Mouse (Mus musculus) neural tube, embryonic 14.5 days (tissue): ENCODE measurements around the gene Cpsf6. TPM values are rescaled to one million over a fixed set of nuclear protein-coding genes. Genes with fewer than 3 reads are reported as not detected.

Experiments used
- ATAC-seq: fragments of 200-750 bp; cut with Nextera tagmentation; 2 replicates; pipeline ENCODE4 v1.8.0; 2017; ENCODE audit warnings: low read depth, mild to moderate bottlenecking, moderate TSS enrichment, moderate library complexity
- H3K27ac ChIP-seq: fragments of 300-500 bp; sonication (generic); 2 replicates; pipeline ENCODE4 v1.5.1; 2014; ENCODE audit warnings: low read depth, mild to moderate bottlenecking, control low read depth, low read length, moderate library complexity, mixed read lengths
- H3K27me3 ChIP-seq: fragments of 300-500 bp; sonication (generic); 2 replicates; pipeline ENCODE4 v1.6.1; 2014; ENCODE audit warnings: low read length; ENCODE audit not compliant: control insufficient read depth, insufficient read depth
- H3K36me3 ChIP-seq: fragments of 300-500 bp; sonication (generic); 2 replicates; pipeline ENCODE4 v1.6.1; 2014; ENCODE audit warnings: low read length, mixed read lengths; ENCODE audit not compliant: control insufficient read depth, insufficient read depth
- H3K4me1 ChIP-seq: fragments of 300-500 bp; sonication (generic); 2 replicates; pipeline ENCODE4 v1.6.1; 2014; ENCODE audit warnings: low read length; ENCODE audit not compliant: control insufficient read depth, insufficient read depth
- H3K4me2 ChIP-seq: fragments of 300-500 bp; sonication (generic); 2 replicates; pipeline ENCODE4 v1.6.1; 2014; ENCODE audit warnings: mild to moderate bottlenecking, low read depth, low read length, control low read depth
- H3K4me3 ChIP-seq: fragments of 300-500 bp; sonication (generic); 2 replicates; pipeline ENCODE4 v1.5.1; 2014; ENCODE audit warnings: low read depth, low read length, control low read depth, mixed read lengths
- H3K9ac ChIP-seq: fragments of 300-500 bp; sonication (generic); replicated peaks from 2 replicates; pipeline ENCODE4 v1.6.1; 2014; ENCODE audit warnings: low read depth, mild to moderate bottlenecking, control low read depth, low read length, mixed read lengths
- H3K9me3 ChIP-seq: fragments of 300-500 bp; sonication (generic); 2 replicates; pipeline ENCODE4 v1.6.1; 2016; ENCODE audit warnings: low read length; ENCODE audit not compliant: control insufficient read depth
- WGBS: fragments of 180-500 bp; shearing (Covaris S2); extraction: QIAGEN DNeasy Blood & Tissue Kit; methylation state at CpG from one replicate; pipeline ENCODE4 v1.1.7; 2014; 5-methylcytosine and 5-hydroxymethylcytosine counted together
- polyA plus RNA-seq: library from polyadenylated mRNA; unstranded; fragments of >200 nt; fragmentation: Nextera tagmentation; extraction: Ambion mirVana; gene quantifications from 2 replicates; pipeline ENCODE4 v1.2.1, GENCODE M21; 2014

Cpsf6 gene
- polyA plus RNA-seq, 1 experiment from 2014 or later = 180 TPM

- ATAC-seq = no peak
- WGBS = 77% methylated on average over 9 of the region's 9 CpGs
- no peak overlapping the region for H3K4me3 ChIP-seq
- no peaks in the 10 kb centered on the region for H3K36me3 ChIP-seq
- no peak overlapping the region for H3K27ac ChIP-seq
- no peaks in the 10 kb centered on the region for H3K9me3 ChIP-seq
- H3K4me1 ChIP-seq = 0 out of 2 replicates have a peak, but pooled peaks cover 3% of the 10 kb centered on the region
- H3K27me3 ChIP-seq = no peaks in the 10 kb centered on the region
- no peak overlapping the region for H3K4me2 ChIP-seq
- no peak overlapping the region for H3K9ac ChIP-seq
These were observed 36.3 kb upstream of the Cpsf6 start for GRCm38 (mm10) chr10:117416095-117416494.

DNA sequence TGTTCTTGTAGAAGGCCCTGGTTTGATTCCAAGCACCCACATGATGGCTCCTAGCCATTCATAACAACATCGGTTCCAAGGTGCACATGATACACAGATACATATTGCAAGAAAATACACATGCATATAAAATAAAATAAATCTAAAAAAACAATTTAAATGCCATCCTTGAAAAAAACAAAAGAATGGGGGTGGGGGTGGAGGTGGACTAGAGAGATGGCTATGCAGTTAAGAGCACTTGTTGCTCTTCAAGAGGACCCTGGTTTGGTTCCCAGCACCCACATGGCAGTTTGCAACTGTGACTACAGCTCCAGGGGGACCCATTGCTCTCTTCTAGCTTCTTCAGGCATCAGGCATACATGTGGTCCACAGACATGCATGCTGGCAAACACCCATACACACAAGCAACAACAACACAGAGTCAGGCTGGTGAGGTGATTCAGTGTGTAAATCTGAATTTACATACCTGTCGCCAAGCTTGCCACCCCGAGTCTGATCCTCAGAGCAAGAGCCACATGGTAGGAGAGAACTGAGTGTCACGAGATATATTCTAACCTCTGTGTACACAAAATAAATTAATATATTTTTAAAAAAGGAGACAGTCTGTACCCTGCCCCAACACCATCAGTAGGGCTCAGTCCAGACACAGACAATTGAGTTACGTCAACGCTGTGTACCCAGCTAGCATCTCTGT lies 35.7 kb upstream of the Cpsf6 start:
- Histone ChIP-seq H3K9ac (no peak overlapping the region), H3K36me3 (no peaks in the 10 kb centered on the region), H3K27me3 (no peaks in the 10 kb centered on the region), H3K4me3 (no peak overlapping the region), H3K4me2 (no peak overlapping the region), H3K4me1 (0 out of 2 replicates have a peak, but pooled peaks cover 3% of the 10 kb centered on the region), H3K27ac (no peak overlapping the region), H3K9me3 (no peaks in the 10 kb centered on the region)
- ATAC-seq = no peak
- 86% methylated on average over 6 of the region's 6 CpGs for WGBS

DNA sequence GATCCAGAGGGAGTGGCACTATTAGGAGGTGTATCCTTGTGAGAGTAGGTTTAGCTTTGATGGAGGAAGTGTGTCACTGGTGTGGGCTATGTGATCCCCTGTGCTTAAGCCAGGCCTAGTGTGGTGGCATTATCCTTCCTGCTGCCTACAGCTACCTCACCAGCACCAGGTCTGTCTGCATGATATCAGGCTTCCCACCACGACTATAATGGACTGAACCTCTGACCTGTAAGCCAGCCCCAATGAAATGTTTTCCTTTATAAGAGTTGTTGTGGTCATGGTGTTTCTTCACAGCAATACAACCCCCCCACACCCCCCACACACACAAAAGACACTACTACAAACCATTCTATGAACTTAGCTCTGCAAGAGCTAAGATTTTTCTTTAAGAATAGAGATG lies 34.9 kb upstream of the Cpsf6 start:
- H3K36me3 ChIP-seq = no peaks in the 10 kb centered on the region
- no peak overlapping the region for H3K27ac ChIP-seq
- ATAC-seq = no peak
- no peaks in the 10 kb centered on the region for H3K27me3 ChIP-seq
- no peak overlapping the region for H3K9ac ChIP-seq
- no peaks in the 10 kb centered on the region for H3K9me3 ChIP-seq
- WGBS = 79% methylated on average over 1 of the region's 1 CpGs
- H3K4me2 ChIP-seq = no peak overlapping the region
- no peak overlapping the region for H3K4me3 ChIP-seq
- 0 out of 2 replicates have a peak, but pooled peaks cover 3% of the 10 kb centered on the region for H3K4me1 ChIP-seq

DNA sequence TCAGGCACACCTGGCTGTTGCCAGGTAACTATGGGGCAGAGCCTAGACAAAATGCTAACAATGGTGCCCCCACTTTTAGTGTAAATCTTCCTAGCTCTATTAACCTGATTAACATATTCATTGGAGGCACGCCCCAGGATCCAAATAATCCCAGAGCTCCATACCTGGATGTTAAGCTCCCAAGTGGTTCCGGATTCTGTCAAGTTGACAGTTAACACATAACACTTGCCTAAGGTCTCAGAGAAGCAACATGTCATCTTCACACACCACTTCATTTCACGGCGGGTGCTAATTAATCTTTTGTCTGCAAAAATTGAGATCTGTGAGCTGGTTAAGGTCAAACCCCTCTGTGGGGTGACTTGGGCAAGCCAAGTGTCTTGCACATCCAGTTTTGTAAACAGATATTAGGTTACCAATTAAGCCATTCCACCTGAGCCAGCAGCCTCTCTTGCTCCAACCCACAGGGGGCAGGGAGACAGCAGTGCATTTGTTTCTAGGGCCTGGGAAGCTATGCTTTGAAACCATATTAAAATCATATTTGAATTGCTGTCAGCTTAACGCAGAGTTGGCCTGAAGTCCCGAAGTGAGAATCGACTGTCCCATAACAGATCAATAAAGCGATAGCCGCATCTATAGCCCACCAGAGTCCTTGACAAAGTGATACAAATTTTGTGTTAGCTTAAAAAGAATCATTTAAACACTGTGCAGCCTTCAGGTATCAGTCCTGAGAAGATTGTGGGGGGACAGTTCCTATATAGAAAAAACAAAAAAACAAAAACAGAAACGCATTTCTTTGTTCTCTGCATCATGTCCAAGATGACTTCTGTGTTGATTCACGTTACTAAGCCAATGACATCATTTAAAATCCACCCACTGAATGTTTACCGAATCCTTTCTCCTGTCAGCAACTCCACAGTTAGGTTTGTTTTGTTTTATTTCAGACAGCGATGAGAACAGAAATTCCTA lies 34.0 kb upstream of the Cpsf6 start:
- no peak overlapping the region for H3K4me2 ChIP-seq
- H3K4me3 ChIP-seq = no peak overlapping the region
- no peaks in the 10 kb centered on the region for H3K27me3 ChIP-seq
- no peaks in the 10 kb centered on the region for H3K36me3 ChIP-seq
- no peak overlapping the region for H3K27ac ChIP-seq
- H3K4me1 ChIP-seq = 0 out of 2 replicates have a peak, but pooled peaks cover 3% of the 10 kb centered on the region
- no peak overlapping the region for H3K9ac ChIP-seq
- 74% methylated on average over 13 of the region's 13 CpGs for WGBS
- ATAC-seq = no peak
- no peaks in the 10 kb centered on the region for H3K9me3 ChIP-seq

GRCm38 (mm10) chr10:117412474-117413057 lies 32.8 kb upstream of the Cpsf6 start:
- no peak overlapping the region for H3K27ac ChIP-seq
- no peaks in the 10 kb centered on the region for H3K27me3 ChIP-seq
- H3K4me3 ChIP-seq = no peak overlapping the region
- 0 out of 2 replicates have a peak, but pooled peaks cover 3% of the 10 kb centered on the region for H3K4me1 ChIP-seq
- H3K4me2 ChIP-seq = no peak overlapping the region
- no peaks in the 10 kb centered on the region for H3K36me3 ChIP-seq
- WGBS = 83% methylated on average over 7 of the region's 7 CpGs
- H3K9ac ChIP-seq = no peak overlapping the region
- H3K9me3 ChIP-seq = no peaks in the 10 kb centered on the region
- no peak for ATAC-seq

- Histone ChIP-seq H3K27me3 (no peaks in the 10 kb centered on the region), H3K9me3 (no peaks in the 10 kb centered on the region)
- WGBS = 32% methylated on average over 16 of the region's 16 CpGs
These were observed 32.1 kb upstream of the Cpsf6 start for GRCm38 (mm10) chr10:117411716-117412473.

DNA sequence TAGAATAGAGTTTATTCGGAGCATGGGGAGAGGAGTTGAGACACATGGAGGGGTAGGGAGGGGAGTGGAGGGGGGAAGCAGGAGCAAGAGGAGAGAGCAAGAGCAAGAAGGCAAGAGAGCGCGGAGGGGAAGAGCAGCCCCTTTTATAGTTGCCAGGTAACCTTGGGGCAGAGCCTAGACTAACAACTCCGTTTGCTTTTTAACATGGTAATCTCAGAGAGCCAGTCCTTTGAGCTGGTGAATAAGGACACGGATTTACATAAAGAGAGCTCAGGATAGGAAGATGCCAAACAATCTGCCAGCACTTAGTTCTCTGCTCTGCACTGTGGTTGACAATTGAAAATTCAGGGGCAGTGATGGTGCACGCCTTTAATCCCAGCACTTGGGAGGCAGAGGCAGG lies 31.3 kb upstream of the Cpsf6 start:
- Histone ChIP-seq H3K27me3 (no peaks in the 10 kb centered on the region), H3K9me3 (no peaks in the 10 kb centered on the region), H3K9ac (no peak overlapping the region), H3K27ac (no peak overlapping the region), H3K36me3 (no peaks in the 10 kb centered on the region), H3K4me3 (no peak overlapping the region), H3K4me2 (no peak overlapping the region), H3K4me1 (no peaks in the 10 kb centered on the region)
- WGBS = 52% methylated on average over 6 of the region's 6 CpGs
- peak; percentile 49; the same call in 1 of the 2 replicates for ATAC-seq

More at GRCm38 (mm10) chr10:117411716-117412473, 32.1 kb upstream of the Cpsf6 start:
- no peaks in the 10 kb centered on the region for H3K4me1 ChIP-seq
- H3K36me3 ChIP-seq = no peaks in the 10 kb centered on the region
- no peak overlapping the region for H3K9ac ChIP-seq
- no peak for ATAC-seq
- H3K4me3 ChIP-seq = no peak overlapping the region
- no peak overlapping the region for H3K27ac ChIP-seq
- no peak overlapping the region for H3K4me2 ChIP-seq

GRCm38 (mm10) chr10:117410481-117411048 lies 30.8 kb upstream of the Cpsf6 start:
- H3K9me3 ChIP-seq = no peaks in the 10 kb centered on the region
- H3K4me2 ChIP-seq = no peak overlapping the region
- no peaks in the 10 kb centered on the region for H3K27me3 ChIP-seq
- H3K27ac ChIP-seq = no peak overlapping the region
- no peak overlapping the region for H3K9ac ChIP-seq
- no peak for ATAC-seq
- WGBS = 89% methylated on average over 6 of the region's 6 CpGs
- H3K4me1 ChIP-seq = no peaks in the 10 kb centered on the region
- H3K36me3 ChIP-seq = no peaks in the 10 kb centered on the region
- no peak overlapping the region for H3K4me3 ChIP-seq
